Mouse (Mus musculus): Measurements from ENCODE around the gene Gm21988.

DNA sequence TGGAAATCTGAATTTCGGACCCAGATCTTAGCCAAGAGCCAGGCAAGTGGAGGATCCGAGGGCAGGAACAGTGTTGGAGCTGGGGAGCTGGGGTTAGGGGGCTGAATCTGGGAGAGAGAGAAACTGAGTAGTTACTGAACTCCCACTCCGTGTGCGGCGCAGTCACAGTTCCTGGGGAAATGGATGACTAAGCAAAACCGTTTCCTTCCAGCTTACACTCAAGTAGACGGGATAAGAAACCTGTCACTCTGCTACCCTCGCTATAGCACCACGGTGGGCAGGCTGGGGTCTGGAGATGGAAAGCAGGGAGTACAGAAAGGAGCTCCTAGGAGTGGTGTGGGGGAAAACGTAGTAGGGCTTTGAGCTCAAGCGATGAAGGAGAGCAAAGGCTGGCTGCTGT lies 10.5 kb upstream of the Gm21988 start:
- no peak for TF ChIP-seq CTCF (IDR thresholded peaks at IDR 0.05; ENCODE audit: borderline replicate concordance, insufficient read depth, low read depth, low read length)
- TF ChIP-seq POLR2A (IDR thresholded peaks at IDR 0.05; ENCODE audit: borderline replicate concordance, insufficient read depth, low read length): no peak
